Mouse (Mus musculus) megakaryocyte, adult 5-6 weeks (primary cell): Measurements from ENCODE around the gene Stxbp6. TPM values are rescaled to one million over a fixed set of nuclear protein-coding genes. Genes with fewer than 3 reads are reported as not detected.

Experiments used
- ATAC-seq: 2 replicates; pipeline ENCODE4 v1.8.0; 2016; ENCODE audit warnings: mild to moderate bottlenecking, inconsistent platforms; ENCODE audit not compliant: poor library complexity, severe bottlenecking
- total RNA-seq, 2 experiments: library from RNA; stranded (forward) in 1 of 2; stranded (reverse) in 1 of 2; fragments of 153-499, 151-499 nt in 1 of 2; fragments of 221-1000, 200-1000 nt in 1 of 2; gene quantifications; 2 replicates each; pipeline versions ENCODE4 v1.2.3 to v1.2.4; 2015 to 2017

Gene Stxbp6
- total RNA-seq, 2 experiments from 2014 or later: 54.7 to 56.1 TPM

GRCm38 (mm10) chr12:45001996-45002395 is 72.5 kb downstream of the Stxbp6 start:
- no peak for ATAC-seq

GRCm38 (mm10) chr12:44997422-44997821 is 77.1 kb downstream of the Stxbp6 start:
- no peak for ATAC-seq

- no peak for ATAC-seq
These were observed 77.6 kb downstream of the Stxbp6 start for GRCm38 (mm10) chr12:44996897-44997296.

DNA sequence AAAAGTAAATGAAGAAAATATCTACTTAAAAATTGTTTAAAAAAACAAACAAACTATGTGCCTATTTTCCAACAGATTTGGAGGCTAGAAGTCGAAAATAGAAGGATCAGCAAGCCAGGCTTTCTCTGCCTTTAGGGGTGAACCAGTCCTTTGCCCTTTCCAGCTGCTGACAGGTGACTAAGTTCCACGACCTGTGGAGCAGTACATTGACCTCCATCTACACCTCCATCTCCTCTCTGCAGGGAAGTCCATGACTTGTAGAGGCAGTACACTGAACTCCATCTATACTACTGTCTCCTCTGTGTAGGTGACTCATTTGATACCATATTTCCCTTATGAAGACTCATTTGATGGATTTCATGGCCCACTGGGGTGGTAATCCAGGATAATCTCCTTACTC is 78.2 kb downstream of the Stxbp6 start:
- no peak for ATAC-seq

DNA sequence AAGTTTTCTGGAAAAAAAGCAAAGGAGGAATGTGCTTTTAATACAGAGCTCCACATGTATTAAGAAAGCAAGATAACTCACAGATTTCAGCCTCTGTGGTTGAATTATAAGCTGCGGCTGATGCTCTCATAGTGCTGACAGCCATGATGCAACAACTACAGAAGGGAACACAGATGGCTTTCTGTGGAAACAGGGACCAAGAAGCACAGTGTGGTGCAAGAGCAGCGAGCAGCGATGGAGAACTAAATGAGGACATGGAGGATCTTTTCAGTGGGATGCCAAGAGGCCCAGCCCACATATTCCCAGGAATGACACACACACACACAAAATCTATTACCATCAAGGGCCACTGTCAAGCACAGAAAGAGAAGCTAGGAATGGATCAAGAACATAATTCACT is 81.1 kb downstream of the Stxbp6 start:
- ATAC-seq: peak; percentile 82

- ATAC-seq: 0 out of 2 replicates have a peak, but pooled peaks have one; percentile 24
These were observed 81.7 kb downstream of the Stxbp6 start for GRCm38 (mm10) chr12:44992847-44993246.

DNA sequence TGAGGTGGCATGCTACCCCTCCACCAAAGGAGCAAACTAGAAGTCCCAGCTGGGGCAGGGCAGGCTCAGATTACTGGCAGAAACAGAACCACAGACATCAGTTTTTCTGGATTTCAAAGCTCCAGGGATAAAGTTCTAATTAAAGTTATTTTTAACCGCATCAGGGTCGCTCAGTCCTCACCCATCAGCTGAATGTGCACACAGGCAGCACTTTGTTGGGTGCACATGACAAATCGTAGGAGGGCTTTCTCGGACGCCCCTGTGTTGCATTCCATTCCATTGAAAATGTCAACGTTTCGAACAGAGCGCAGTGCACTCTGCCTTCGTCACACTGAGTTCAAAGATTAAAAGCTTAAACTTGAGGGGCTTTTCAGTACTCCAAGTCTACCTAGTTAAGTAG is 84.1 kb downstream of the Stxbp6 start:
- ATAC-seq: no peak

- no peak for ATAC-seq
These were observed 85.5 kb downstream of the Stxbp6 start for GRCm38 (mm10) chr12:44989011-44989410.

DNA sequence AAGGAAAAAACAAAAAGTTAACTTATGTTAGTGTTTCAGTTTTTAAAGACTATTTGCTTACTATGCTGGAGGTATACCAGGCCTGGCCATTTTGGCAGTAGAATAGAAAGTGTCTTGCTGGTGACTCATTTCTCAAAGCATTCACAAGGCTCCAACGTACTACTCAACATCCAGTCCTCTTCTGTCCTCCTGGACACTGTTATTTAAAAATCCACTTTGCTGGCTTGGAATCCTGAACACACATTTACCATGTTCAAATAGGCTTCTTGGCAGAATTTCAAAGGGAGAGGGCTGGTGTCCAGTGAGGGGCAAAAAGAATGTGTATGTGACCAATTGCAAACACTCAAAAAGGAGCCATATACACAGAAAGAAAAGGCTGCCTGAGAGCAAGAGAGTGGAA is 86.7 kb downstream of the Stxbp6 start:
- ATAC-seq: no peak

- no peak for ATAC-seq
These were observed 95.1 kb downstream of the Stxbp6 start for GRCm38 (mm10) chr12:44979316-44979848.

GRCm38 (mm10) chr12:44975266-44975665 is 99.2 kb downstream of the Stxbp6 start:
- ATAC-seq: no peak

DNA sequence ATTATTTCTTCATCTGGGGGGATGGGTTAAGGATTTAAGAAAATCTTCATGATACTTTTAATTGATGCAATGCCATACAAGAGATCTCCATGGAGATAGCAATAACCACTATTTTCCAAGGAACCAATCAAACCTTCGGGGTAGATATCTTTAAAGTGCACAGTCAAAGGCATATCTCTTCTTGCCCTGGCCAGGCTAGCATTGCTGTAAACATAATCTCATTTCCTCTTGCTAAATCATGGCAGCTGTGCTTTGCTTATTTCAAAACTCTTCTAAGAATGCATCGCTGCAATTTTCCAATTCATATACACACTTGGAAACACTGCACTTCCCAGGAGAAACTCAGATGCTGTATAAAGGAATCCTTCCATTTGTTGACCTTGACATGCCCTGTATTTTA is 103.0 kb downstream of the Stxbp6 start:
- no peak for ATAC-seq

DNA sequence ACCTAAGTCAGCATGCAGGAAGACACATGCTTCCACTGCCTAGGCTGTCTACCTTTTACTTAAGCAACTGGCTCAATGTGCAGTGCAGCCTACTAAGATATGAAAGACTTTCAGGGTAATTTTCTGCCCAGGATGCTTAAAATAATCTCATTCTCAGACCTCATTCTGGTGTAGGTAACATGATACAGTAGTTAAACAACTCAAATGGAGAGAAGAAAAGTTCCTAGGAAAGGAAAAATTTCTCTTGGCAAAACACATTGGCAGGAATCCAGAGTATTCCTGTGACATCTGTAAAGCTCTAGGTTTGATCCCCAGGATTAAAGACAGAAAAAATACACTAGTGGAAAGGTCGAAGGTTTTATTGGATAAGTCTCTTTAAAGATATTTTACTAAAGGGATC is 107.1 kb downstream of the Stxbp6 start:
- ATAC-seq: no peak

GRCm38 (mm10) chr12:44957474-44957873 is 117.0 kb downstream of the Stxbp6 start:
- ATAC-seq: no peak

DNA sequence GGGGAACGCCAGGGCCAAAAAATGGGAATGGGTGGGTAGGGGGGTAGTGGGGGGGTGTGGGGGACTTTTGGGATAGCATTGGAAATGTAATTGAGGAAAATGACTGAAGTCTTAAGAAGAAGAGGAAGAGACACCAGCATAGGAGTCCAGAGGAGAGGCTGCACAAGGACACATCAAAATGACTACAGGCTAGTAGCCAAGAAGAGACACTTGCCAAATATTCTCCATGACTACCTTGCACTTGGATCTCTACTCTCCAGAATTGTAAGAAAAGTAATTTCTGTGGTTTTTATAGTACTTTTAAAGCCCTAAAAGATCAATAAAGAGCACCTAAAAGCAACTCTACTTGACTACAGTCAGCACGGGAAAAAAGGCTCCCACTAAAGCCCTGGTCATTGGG is 121.4 kb downstream of the Stxbp6 start:
- ATAC-seq: no peak

DNA sequence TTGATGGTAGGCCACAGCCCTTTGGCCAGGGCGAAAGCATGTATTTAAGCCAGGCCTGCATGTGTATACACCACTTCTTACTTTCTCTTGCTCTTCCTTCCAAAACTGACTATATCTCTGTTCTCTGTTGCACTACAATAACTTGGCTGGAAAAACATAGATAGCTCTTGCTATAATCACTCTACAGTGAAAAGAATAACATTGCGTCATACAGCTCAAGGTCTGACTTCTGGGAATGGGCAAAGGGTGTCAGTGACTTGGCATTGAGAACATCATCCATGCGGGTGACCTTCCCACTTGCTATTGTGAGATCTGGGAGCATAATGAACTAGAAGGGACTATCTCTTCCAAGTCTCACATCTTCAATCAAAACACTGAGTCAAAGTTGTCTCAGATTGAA is 122.4 kb downstream of the Stxbp6 start:
- ATAC-seq: no peak

- peak; percentile 33; the same call in 1 of the 2 replicates for ATAC-seq
These were observed 124.0 kb downstream of the Stxbp6 start for GRCm38 (mm10) chr12:44950559-44950958.

DNA sequence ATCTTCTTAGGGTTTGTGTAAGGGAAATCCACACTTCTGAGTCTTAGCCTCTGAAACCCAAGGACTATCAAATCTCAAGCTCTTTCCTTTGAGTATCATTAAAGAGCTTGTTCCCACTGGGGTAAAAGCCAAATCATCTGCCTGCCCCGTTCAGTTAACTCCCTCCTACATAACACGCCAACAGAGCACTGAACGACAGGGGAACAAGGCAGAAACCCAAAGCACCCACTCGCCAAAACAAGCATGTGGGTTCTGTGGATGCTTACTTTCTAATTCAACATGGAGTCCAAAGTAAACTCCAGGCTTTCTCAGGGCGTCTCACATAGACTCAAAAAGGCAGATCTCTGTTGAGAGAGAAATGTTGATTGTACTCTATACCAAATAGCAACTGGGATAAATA is 126.7 kb downstream of the Stxbp6 start:
- ATAC-seq: no peak

DNA sequence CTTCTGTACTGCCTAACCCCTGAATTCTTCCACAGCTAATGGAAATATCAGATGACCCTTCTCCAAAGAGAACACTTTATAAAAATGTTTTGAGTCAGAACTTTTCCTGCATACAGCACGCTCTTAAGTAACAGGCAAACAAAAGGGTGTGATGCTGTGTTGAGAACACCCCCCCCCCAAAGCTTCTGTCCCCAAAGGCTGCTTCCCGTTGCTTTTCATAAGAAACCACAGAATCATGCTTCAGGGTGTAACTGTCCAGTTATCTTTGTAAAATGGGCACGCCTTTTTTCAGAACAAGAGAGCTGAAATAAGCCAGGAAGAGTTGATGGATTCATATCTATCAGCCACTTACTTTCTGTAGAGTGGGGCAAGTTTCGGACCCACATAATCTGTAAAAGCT is 134.2 kb downstream of the Stxbp6 start:
- peak; percentile 74 for ATAC-seq

DNA sequence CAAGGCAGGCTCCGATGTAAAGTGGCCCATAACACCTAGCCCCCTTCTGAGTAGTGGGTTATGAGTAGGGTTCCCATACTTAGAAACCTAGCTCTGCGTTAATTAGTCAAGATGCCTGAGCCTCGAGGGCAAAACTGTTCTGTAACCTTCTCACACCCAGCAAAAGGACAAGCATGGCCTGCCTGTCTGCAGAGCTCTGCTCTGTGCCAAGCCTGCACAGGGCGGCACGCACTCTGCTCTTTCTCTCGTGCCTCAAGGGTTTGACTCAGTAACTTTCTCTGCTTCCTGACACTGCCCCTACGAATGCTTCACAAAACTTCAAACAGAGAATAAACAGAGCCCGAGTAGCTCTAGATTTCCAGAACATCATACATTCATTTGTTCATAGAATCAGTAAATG is 135.4 kb downstream of the Stxbp6 start:
- no peak for ATAC-seq

DNA sequence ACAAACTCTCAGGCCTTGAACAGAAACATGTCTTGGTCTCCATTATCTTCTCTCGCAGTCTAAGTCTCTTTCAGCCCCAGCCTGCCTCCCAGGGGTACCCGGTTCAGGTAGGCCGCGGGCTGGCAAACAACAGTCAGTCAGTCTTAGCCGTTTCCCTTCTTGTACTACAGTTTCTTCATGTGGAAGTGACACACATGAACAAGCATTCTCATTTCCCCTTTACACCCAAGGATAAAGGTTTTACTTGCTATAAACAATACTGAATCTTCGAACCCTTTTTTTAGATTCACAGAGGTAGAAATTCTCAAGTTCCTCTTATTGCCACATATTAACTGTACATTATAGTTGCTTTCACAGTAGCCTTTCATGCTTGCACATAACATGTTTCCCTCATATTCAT is 141.6 kb downstream of the Stxbp6 start:
- peak; percentile 90 for ATAC-seq

DNA sequence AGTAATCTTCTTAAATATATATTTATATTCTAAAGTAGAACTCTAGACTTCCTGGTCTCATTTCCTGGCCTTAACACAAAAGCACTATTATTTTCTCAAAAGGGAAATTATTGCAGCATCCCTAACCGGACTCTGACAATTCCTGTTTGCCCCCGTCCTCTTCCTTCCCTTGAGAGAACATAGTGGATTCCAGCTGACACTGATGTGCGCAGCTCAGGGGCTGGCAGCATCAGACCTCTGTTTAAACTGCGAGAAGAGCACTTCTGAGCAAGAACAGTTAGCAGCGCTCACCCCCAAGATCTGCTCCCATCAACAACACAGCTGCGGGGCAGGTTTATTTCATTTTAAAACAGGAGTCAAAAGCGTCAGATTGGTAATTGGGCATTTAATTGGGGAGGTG is 142.8 kb downstream of the Stxbp6 start:
- ATAC-seq: no peak

DNA sequence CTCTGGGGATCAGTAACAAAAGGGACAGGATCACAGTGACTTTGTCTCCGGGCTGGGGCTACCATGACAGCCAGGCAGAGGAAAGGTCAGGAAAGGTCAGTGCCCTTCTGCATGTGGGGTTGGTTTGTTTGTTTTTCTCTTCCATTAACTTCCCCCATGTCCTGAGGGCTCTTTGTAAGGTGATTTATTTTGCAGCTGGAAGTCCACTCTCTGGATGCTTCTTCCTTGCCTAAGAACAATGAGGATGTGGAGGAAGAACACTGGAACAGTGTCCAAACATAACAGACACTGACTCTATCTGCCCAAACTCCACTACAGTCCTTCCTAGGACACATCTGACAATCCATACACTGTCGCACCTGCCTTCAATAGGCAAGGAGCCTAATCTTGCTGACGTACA is 146.1 kb downstream of the Stxbp6 start:
- ATAC-seq: no peak
